Mouse (Mus musculus) ovary, adult 10 weeks (tissue): ENCODE data around the gene Krt73. TPM values are rescaled to one million over a fixed set of nuclear protein-coding genes. Genes with fewer than 3 reads are reported as not detected.

Experiments
- polyA plus RNA-seq: library from polyadenylated mRNA; stranded (reverse); fragments of 350-450 nt; fragmentation: Illumina TruSeq; extraction: RNeasy Lipid Tissue Mini Kit (QIAGEN cat#74804); gene quantifications from one replicate; pipeline ENCODE4 v1.2.3, GENCODE M21; 2014

Gene Krt73
- polyA plus RNA-seq = 0.34 TPM

GRCm38 (mm10) chr15:101802296-101802835 is at the start of gene Krt73:
Gene Krt73, minus strand, starts transcription at chr15:101802346.

DNA sequence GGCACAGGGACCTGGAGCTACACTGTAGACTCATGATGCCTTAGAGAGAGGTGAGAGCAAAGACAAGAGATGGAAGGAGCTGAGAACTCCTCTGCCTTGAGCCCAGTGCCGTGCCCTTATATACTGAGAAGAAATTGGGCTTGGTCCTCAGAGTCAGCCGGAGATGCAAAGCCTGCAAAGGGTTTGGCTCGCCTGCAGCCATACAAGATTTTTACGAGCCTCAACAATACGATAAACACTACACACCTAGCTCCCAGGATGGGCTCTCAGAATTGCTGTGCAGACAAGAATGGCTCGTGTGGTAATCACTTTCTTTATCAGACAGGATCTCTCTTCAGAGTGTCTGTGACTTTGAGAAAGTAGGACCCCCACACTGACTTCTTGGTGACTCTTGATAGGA is 48.5 kb upstream of the Krt73 start, which contains the start of gene Krt1:
Krt1 (minus strand) TSS at position 101 of the 400 bp plus-strand sequence.

DNA sequence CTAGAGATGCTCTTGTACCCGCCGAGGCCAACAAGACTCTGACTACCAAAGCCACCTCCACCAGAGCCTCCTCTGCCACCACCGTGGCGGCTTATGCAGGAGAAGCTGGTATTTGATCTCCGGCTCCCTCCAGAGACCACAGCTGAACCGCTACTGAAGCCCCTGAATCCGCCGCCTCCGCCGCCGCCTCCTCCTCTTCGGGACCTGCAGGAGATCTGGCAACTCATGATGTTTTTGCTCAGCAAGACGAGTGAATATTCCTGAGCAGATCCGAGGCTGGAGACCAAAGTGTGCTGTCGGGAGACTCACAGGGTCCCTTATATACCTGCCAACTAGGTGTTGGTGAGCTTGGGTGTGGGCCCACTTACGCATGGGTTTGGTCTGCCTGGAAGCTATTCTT is 15.7 kb upstream of the Krt73 start, which contains the start of gene Krt2:
Krt2 (minus strand) TSS at position 295 of the 400 bp plus-strand sequence.

DNA sequence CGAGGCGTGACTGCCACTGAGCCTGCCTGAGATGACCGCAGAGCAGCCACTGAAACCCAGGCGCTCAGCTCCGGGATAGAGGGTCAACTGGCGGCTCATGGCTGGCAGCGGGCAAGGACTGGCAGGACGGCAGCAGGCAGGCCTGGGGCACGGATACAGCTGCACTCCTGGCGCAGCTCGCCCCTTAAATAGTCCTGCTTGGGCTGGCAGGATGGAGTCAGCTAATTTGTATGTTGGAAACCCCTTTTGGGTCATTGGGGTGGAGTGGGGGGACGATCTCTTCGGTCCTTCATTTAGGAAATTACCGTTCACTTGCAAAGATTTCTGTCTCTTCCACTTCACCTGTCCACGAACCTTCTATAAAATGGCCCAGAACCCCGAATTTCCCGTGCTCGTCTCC is 15.8 kb downstream of the Krt73 start, which contains the start of gene Krt72:
Krt72 (minus strand) TSS at position 101 of the 400 bp plus-strand sequence.

Other genes starting within 250 kb of the Krt73 start
- not detected for gene Krt90, start 239.4 kb downstream of the Krt73 start, polyA plus RNA-seq
- gene Krt75, start 228.4 kb downstream of the Krt73 start, polyA plus RNA-seq = not detected
- not detected for gene Gm5414, start 174.2 kb downstream of the Krt73 start, polyA plus RNA-seq
- not detected for gene Gm5478, start 155.0 kb downstream of the Krt73 start, polyA plus RNA-seq
- gene Krt6b, start 122.1 kb downstream of the Krt73 start, polyA plus RNA-seq = not detected
- not detected for gene Krt6a, start 108.0 kb downstream of the Krt73 start, polyA plus RNA-seq
- not detected for gene Krt5, start 89.4 kb downstream of the Krt73 start, polyA plus RNA-seq
- gene Krt71, start 59.2 kb downstream of the Krt73 start, polyA plus RNA-seq = not detected
- not detected for gene Krt72, start 15.9 kb downstream of the Krt73 start, polyA plus RNA-seq
- gene Krt2, start 15.8 kb upstream of the Krt73 start, polyA plus RNA-seq = not detected
- gene Krt1, start 48.4 kb upstream of the Krt73 start, polyA plus RNA-seq = 0.23 TPM
- gene Krt77, start 67.4 kb upstream of the Krt73 start, polyA plus RNA-seq = not detected
- not detected for gene Krt76, start 90.6 kb upstream of the Krt73 start, polyA plus RNA-seq
- gene Krt4, start 122.4 kb upstream of the Krt73 start, polyA plus RNA-seq = not detected
- 0.48 TPM for gene Krt79, start 138.0 kb upstream of the Krt73 start, polyA plus RNA-seq
- not detected for gene Krt78, start 151.9 kb upstream of the Krt73 start, polyA plus RNA-seq
- gene Krt8, start 202.1 kb upstream of the Krt73 start, polyA plus RNA-seq = 4.1 TPM
- gene Krt18, start 225.8 kb upstream of the Krt73 start, polyA plus RNA-seq = 1.4 TPM